Mouse (Mus musculus) forebrain, embryonic 11.5 days (tissue): ENCODE measurements around the gene Capsl. TPM values are rescaled to one million over a fixed set of nuclear protein-coding genes. Genes with fewer than 3 reads are reported as not detected.

ENCODE experiments used
- ATAC-seq: fragments of 200-750 bp; cut with Nextera tagmentation; replicated peaks from 2 replicates; pipeline ENCODE4 v1.8.0; 2017; ENCODE audit warnings: moderate TSS enrichment; ENCODE audit not compliant: low FRiP score
- DNase-seq: peaks from one replicate; pipeline ENCODE4 v3.0.0-alpha.2; 2017; ENCODE audit warnings: low spot score
- H3K27ac ChIP-seq: fragments of 300-500 bp; sonication (generic); 2 replicates; pipeline ENCODE4 v1.5.1; 2014; ENCODE audit warnings: low read depth, low read length
- H3K27me3 ChIP-seq: fragments of 300-500 bp; sonication (generic); 2 replicates; pipeline ENCODE4 v1.6.1; 2014; ENCODE audit warnings: mild to moderate bottlenecking, low read length, mixed read lengths; ENCODE audit not compliant: control insufficient read depth, insufficient read depth
- H3K36me3 ChIP-seq: fragments of 300-500 bp; sonication (generic); 2 replicates; pipeline ENCODE4 v1.6.1; 2014; ENCODE audit warnings: mild to moderate bottlenecking, low read length, moderate library complexity, mixed read lengths; ENCODE audit not compliant: control insufficient read depth, insufficient read depth
- H3K4me1 ChIP-seq: fragments of 300-500 bp; sonication (generic); replicated peaks from 2 replicates; pipeline ENCODE4 v1.6.1; 2014; ENCODE audit warnings: low read length, mixed read lengths; ENCODE audit not compliant: control insufficient read depth, insufficient read depth
- H3K4me2 ChIP-seq: fragments of 300-500 bp; sonication (generic); 2 replicates; pipeline ENCODE4 v1.6.1; 2014; ENCODE audit warnings: low read depth, mild to moderate bottlenecking, low read length, moderate library complexity, mixed read lengths; ENCODE audit not compliant: severe bottlenecking
- H3K4me3 ChIP-seq: fragments of 300-500 bp; sonication (generic); 2 replicates; pipeline ENCODE4 v1.5.1; 2014; ENCODE audit warnings: low read depth, low read length
- H3K9ac ChIP-seq: fragments of 300-500 bp; sonication (generic); 2 replicates; pipeline ENCODE4 v1.6.1; 2014; ENCODE audit warnings: low read length
- H3K9me3 ChIP-seq: fragments of 300-500 bp; sonication (generic); 2 replicates; pipeline ENCODE4 v1.6.1; 2016; ENCODE audit warnings: low read length, mixed read lengths; ENCODE audit not compliant: control insufficient read depth
- WGBS: fragments of 180-500 bp; shearing (Covaris S2); extraction: QIAGEN DNeasy Blood & Tissue Kit; methylation state at CpG from one replicate; pipeline ENCODE4 v1.1.7; 2014; 5-methylcytosine and 5-hydroxymethylcytosine counted together
- polyA plus RNA-seq: library from polyadenylated mRNA; unstranded; fragments of >200 nt; fragmentation: Nextera tagmentation; extraction: Ambion mirVana; gene quantifications from 2 replicates; pipeline ENCODE4 v1.2.1, GENCODE M21; 2014

The Capsl gene
- polyA plus RNA-seq: 0.33 and 0.77 TPM in 2 replicates

GRCm38 (mm10) chr15:9435534-9436180 is at the start of gene Capsl:
Capsl (plus strand) TSS chr15:9436028.
- H3K27ac ChIP-seq: no peak within 1 kb of the TSS
- no peaks in the 10 kb centered on the region for H3K36me3 ChIP-seq
- H3K27me3 ChIP-seq: no peaks in the 10 kb centered on the region
- H3K4me1 ChIP-seq: no peaks in the 10 kb centered on the region
- 52% methylated on average over 12 of the region's 12 CpGs for WGBS
- no peak within 1 kb of the TSS for H3K4me3 ChIP-seq
- no peak within 1 kb of the TSS for H3K9ac ChIP-seq
- DNase-seq (peak; percentile 55), ATAC-seq (no peak; the same call in 1 of the 2 replicates)
- no peaks in the 10 kb centered on the region for H3K9me3 ChIP-seq
- H3K4me2 ChIP-seq: no peak within 1 kb of the TSS

- Histone ChIP-seq H3K27ac (no peak overlapping the region), H3K9ac (no peak overlapping the region)
- no peak for ATAC-seq
Measured at GRCm38 (mm10) chr15:9409475-9409874, 26.4 kb upstream of the Capsl start.

DNA sequence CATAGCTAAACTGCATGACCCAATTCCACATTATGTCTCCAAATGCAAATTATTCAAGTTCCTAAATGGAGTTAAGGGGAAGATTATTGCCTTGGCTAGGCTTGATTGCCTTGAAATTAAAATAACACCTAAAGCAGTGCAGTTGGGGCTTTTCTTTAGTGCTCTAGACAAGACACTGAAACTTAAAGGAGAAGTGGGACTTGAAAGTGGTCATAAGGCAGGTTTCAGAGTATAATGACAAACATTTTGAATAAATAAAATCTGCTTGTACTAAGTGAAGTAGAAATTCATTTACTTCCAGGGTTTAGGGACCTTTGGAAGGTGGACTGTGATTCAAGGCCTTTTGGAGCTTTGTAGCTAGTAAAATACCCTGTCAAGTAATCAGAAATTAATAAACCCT is 14.7 kb upstream of the Capsl start:
- DNase-seq (no peak), ATAC-seq (no peak)
- no peaks in the 10 kb centered on the region for H3K9me3 ChIP-seq
- H3K27me3 ChIP-seq: no peaks in the 10 kb centered on the region
- H3K4me3 ChIP-seq: no peak overlapping the region
- no peak overlapping the region for H3K4me2 ChIP-seq
- H3K9ac ChIP-seq: no peak overlapping the region
- H3K4me1 ChIP-seq: no peaks in the 10 kb centered on the region
- H3K27ac ChIP-seq: no peak overlapping the region
- H3K36me3 ChIP-seq: no peaks in the 10 kb centered on the region

More at GRCm38 (mm10) chr15:9409475-9409874, 26.4 kb upstream of the Capsl start:
- H3K4me2 ChIP-seq: no peak overlapping the region
- H3K27me3 ChIP-seq: no peaks in the 10 kb centered on the region
- WGBS: 93% methylated on average over 3 of the region's 3 CpGs
- H3K4me3 ChIP-seq: no peak overlapping the region
- H3K36me3 ChIP-seq: no peaks in the 10 kb centered on the region
- no peak for DNase-seq
- H3K4me1 ChIP-seq: no peaks in the 10 kb centered on the region
- H3K9me3 ChIP-seq: no peaks in the 10 kb centered on the region

- no peak overlapping the region for H3K4me2 ChIP-seq
- H3K9ac ChIP-seq: no peak overlapping the region
- H3K4me1 ChIP-seq: no peaks in the 10 kb centered on the region
- H3K27me3 ChIP-seq: no peaks in the 10 kb centered on the region
- H3K36me3 ChIP-seq: no peaks in the 10 kb centered on the region
- H3K9me3 ChIP-seq: no peaks in the 10 kb centered on the region
- no peak overlapping the region for H3K4me3 ChIP-seq
- no peak for ATAC-seq
- no peak for DNase-seq
- H3K27ac ChIP-seq: no peak overlapping the region
Measured at GRCm38 (mm10) chr15:9427849-9428248, 8.0 kb upstream of the Capsl start.

DNA sequence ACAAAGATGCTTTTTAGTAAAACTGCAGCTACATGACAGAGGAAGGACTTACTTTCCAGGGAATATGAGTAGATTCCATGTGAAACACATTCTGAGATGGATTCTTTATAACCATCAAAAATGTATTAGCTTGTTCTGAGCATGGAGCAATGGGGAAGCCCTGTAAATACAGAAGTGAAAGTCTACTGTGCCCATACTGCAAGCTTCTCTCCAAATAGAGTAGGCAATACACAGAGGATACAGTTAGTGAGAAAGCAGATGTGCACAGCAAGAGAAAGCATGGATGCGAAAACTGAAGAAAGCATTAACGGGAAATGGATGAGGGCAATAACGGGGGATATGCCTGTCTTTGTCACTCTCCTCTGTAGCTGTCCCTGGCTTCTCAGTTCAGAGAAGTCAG is 6.0 kb upstream of the Capsl start:
- no peaks in the 10 kb centered on the region for H3K4me1 ChIP-seq
- no peaks in the 10 kb centered on the region for H3K36me3 ChIP-seq
- no peak overlapping the region for H3K27ac ChIP-seq
- H3K27me3 ChIP-seq: no peaks in the 10 kb centered on the region
- no peaks in the 10 kb centered on the region for H3K9me3 ChIP-seq
- 89% methylated on average over 3 of the region's 3 CpGs for WGBS
- DNase-seq (no peak), ATAC-seq (no peak)
- no peak overlapping the region for H3K9ac ChIP-seq
- H3K4me3 ChIP-seq: no peak overlapping the region
- no peak overlapping the region for H3K4me2 ChIP-seq

DNA sequence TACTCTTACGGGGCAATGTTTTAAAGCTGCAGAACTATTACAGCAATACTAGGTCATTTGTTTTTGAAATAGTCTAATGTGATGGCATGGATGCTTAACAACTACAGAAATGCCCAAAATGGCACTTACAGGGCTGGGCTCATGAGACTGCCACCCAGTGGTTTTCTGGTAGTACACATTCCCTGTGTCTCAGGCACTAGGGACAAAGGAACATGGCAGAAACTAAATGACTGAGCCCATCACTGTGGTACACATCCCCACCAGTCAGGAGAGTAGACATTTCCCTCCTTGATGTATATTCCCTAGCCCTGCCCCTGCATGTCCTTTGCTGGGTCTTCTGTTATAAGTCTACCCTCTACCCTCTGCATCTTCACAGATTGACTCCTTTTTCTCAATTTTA is 16.2 kb downstream of the Capsl start:
- H3K4me1 ChIP-seq: no peaks in the 10 kb centered on the region
- H3K4me3 ChIP-seq: no peak overlapping the region
- DNase-seq (no peak), ATAC-seq (no peak)
- no peaks in the 10 kb centered on the region for H3K27me3 ChIP-seq
- H3K36me3 ChIP-seq: no peaks in the 10 kb centered on the region
- no peak overlapping the region for H3K9ac ChIP-seq
- no peak overlapping the region for H3K27ac ChIP-seq
- H3K4me2 ChIP-seq: no peak overlapping the region
- no peaks in the 10 kb centered on the region for H3K9me3 ChIP-seq
- 95% methylated on average over 1 of the region's 1 CpGs for WGBS

DNA sequence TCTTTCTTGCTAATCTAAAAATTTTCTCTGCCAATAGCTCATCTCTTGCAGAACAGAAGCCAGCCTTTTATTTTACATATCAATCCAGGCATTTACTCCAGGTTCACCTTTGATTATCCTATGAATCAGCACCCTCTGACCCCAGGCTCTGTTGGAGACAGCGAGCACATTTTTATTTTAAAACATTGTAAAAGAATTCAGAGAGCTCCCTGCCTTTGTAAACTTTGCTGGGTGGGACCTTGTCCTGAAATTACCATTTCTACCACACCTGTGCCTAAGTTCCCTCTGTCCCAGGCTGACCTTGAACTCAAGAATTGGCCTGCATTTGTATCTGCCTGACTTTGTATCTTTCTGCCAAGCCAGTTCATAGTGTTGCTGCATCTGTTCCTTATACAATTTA is 17.0 kb downstream of the Capsl start:
- DNase-seq (no peak), ATAC-seq (no peak)
- no peaks in the 10 kb centered on the region for H3K36me3 ChIP-seq
- H3K27me3 ChIP-seq: no peaks in the 10 kb centered on the region
- no peak overlapping the region for H3K9ac ChIP-seq
- H3K4me2 ChIP-seq: no peak overlapping the region
- no peaks in the 10 kb centered on the region for H3K9me3 ChIP-seq
- WGBS: 45% methylated on average over 1 of the region's 1 CpGs
- H3K4me1 ChIP-seq: no peaks in the 10 kb centered on the region
- H3K4me3 ChIP-seq: no peak overlapping the region
- no peak overlapping the region for H3K27ac ChIP-seq

- no peak overlapping the region for H3K27ac ChIP-seq
- 80% methylated on average over 4 of the region's 4 CpGs for WGBS
- no peak overlapping the region for H3K4me3 ChIP-seq
- no peak overlapping the region for H3K4me2 ChIP-seq
- no peaks in the 10 kb centered on the region for H3K9me3 ChIP-seq
- no peaks in the 10 kb centered on the region for H3K36me3 ChIP-seq
- no peak for DNase-seq
- no peaks in the 10 kb centered on the region for H3K27me3 ChIP-seq
- ATAC-seq: no peak
- no peaks in the 10 kb centered on the region for H3K4me1 ChIP-seq
- no peak overlapping the region for H3K9ac ChIP-seq
Measured at GRCm38 (mm10) chr15:9454198-9454597, 18.4 kb downstream of the Capsl start.

DNA sequence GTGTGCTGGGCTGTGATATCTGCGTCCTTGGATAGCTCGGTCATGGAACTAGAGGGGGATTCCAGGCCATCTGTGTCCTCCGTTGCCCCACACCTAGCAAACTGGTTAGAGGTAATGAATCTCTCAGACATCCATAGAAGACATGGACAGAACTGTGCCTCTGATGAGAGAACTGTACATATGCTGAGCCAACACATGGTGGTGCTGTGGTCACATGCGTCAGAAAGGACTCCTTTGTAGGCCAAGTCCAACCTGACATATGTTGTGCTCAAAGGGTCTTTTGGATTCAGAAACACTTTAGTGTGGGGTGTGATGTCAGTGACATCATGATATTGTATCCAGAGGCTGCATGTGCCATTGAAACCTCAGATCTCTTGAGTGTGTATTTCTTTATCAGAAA is 19.4 kb downstream of the Capsl start:
- no peaks in the 10 kb centered on the region for H3K36me3 ChIP-seq
- no peak overlapping the region for H3K27ac ChIP-seq
- WGBS: 76% methylated on average over 4 of the region's 4 CpGs
- H3K4me3 ChIP-seq: no peak overlapping the region
- peak; percentile 65 for DNase-seq
- no peak overlapping the region for H3K4me2 ChIP-seq
- H3K27me3 ChIP-seq: no peaks in the 10 kb centered on the region
- no peaks in the 10 kb centered on the region for H3K9me3 ChIP-seq
- H3K9ac ChIP-seq: no peak overlapping the region
- peak; percentile 86 for ATAC-seq
- no peaks in the 10 kb centered on the region for H3K4me1 ChIP-seq
